Mouse (Mus musculus): ENCODE data around the gene Necab2. TPM values are rescaled to one million over a fixed set of nuclear protein-coding genes. Genes with fewer than 3 reads are reported as not detected.

Gene Necab2
- 2.3 and 3.3 TPM in 2 replicates for polyA plus RNA-seq (2015; fragmentation: Nextera tagmentation; extraction: Ambion mirVana)

DNA sequence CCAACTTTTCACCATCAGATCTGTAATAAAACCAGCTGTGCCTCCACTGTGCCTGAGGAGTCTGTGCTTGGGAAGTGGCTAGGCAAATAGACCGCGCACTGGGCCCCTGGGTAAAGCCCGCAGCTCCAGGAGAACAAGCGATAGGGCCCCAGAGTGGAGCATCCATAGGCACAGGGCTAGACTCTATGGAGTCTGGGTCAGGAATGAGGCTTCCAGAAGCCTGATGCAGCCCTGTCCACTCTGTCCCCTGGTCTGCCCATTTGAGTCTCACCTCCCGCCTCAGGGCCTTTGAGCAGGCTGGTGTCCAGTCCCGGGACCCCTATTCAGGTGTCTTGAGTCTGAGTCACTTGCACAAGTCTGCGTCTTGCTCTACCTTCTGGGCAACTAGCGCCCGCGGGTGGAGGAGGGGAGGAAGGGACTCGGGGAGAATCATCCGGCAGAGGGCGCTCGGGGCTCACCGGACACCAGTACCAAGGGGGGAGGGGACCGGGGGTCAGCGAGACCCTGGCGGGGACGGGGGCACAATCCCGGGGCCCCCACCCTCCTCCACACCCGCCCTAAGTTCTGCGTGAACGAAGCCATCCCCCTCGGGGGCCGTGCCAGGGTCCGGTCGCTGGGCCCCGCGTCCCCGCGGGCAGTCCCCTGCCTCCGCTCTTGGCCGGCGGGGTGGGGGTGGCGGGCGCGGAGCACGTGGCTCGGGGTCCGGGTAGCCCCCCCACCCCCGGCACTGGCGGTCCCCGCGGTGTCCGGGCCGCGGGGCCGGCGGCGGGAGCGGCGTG lies at the start of gene Necab2:
Gene Necab2 (plus strand): TSS at position 509 of the 779 bp plus-strand sequence.
- Histone ChIP-seq H3K4me1 (peaks cover 18% of the 10 kb centered on the region), H3K27me3 (peaks cover 44% of the 10 kb centered on the region), H3K27ac (no peak within 1 kb of the TSS), H3K9ac (peak within 1 kb of the TSS; percentile 71), H3K4me2 (peak within 1 kb of the TSS; percentile 98), H3K9me3 (replicated peaks) (no peaks in the 10 kb centered on the region), H3K4me3 (replicated peaks) (peak within 1 kb of the TSS; percentile 69), H3K36me3 (no peaks in the 10 kb centered on the region)
- ATAC-seq (replicated peaks; ENCODE audit: low FRiP score): peak; percentile 53
- WGBS: 3% methylated on average over 39 of the region's 52 CpGs

DNA sequence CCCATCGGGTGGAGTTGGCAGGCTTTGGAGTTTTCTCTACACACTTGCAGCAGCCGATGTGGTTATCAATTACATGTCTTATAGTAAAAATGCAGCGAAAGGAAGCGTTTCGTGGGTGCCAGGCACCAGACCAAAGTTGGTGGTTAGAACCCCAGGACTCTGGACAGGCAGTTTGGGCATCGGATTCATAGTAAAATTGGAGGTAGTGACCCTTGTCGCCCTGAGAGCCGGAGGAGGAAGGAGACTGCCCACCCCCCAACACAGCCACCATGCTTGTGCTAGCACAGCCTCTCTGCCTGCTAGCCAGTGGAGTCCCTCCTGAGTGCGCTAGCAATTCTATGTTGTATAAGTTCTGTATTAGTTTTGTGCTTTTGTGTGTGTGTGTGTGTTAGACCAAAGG lies 48.0 kb upstream of the Necab2 start:
- 73% methylated on average over 9 of the region's 9 CpGs for WGBS
- Histone ChIP-seq H3K4me1 (peaks cover 25% of the 10 kb centered on the region), H3K4me2 (no peak overlapping the region), H3K27ac (no peak overlapping the region), H3K9ac (no peak overlapping the region), H3K9me3 (replicated peaks) (no peaks in the 10 kb centered on the region), H3K4me3 (replicated peaks) (no peak overlapping the region), H3K36me3 (0 out of 2 replicates have a peak, but pooled peaks cover 11% of the 10 kb centered on the region), H3K27me3 (no peaks in the 10 kb centered on the region)
- no peak for ATAC-seq (replicated peaks; ENCODE audit: low FRiP score)

- no peak overlapping the region for H3K4me3 ChIP-seq (replicated peaks)
- no peaks in the 10 kb centered on the region for H3K9me3 ChIP-seq (replicated peaks)
- no peak for ATAC-seq (replicated peaks; ENCODE audit: low FRiP score)
- 0 out of 2 replicates have a peak, but pooled peaks cover 11% of the 10 kb centered on the region for H3K36me3 ChIP-seq
- H3K27me3 ChIP-seq: no peaks in the 10 kb centered on the region
- H3K27ac ChIP-seq: no peak overlapping the region
- no peak overlapping the region for H3K9ac ChIP-seq
- H3K4me1 ChIP-seq: peaks cover 30% of the 10 kb centered on the region
- 71% methylated on average over 6 of the region's 6 CpGs for WGBS
- H3K4me2 ChIP-seq: no peak overlapping the region
Measured at GRCm38 (mm10) chr8:119399255-119399654, 47.3 kb upstream of the Necab2 start.

- no peak overlapping the region for H3K27ac ChIP-seq
- H3K4me2 ChIP-seq: no peak overlapping the region
- WGBS: 82% methylated on average over 9 of the region's 9 CpGs
- no peak overlapping the region for H3K4me3 ChIP-seq (replicated peaks)
- no peak overlapping the region for H3K9ac ChIP-seq
- H3K36me3 ChIP-seq: peaks cover 19% of the 10 kb centered on the region
- ATAC-seq (replicated peaks; ENCODE audit: low FRiP score): no peak
- H3K9me3 ChIP-seq (replicated peaks): no peaks in the 10 kb centered on the region
- H3K4me1 ChIP-seq: peaks cover 29% of the 10 kb centered on the region
- no peaks in the 10 kb centered on the region for H3K27me3 ChIP-seq
Measured at GRCm38 (mm10) chr8:119400122-119400671, 46.3 kb upstream of the Necab2 start.

DNA sequence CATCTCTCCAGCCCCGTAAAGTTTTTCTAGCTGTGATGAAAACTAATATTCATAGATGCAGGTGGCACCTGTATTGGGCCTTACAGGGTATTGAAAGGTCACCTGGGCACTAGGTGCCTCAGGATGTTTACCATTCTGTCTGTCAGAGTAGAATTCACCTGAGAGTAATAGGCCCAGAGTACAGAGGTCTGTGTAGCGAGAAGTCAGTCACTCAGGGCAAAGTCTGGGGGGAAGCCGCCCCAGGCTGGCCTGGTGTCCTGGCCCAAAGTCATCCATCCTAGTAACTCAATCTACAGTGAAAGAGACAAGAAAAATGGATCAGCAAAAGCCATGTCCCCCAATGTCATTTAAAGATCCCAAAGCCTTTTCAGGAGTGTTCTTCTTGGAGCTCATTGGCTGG lies 45.6 kb upstream of the Necab2 start:
- Histone ChIP-seq H3K4me3 (replicated peaks) (no peak overlapping the region), H3K4me2 (no peak overlapping the region), H3K27me3 (no peaks in the 10 kb centered on the region), H3K36me3 (peaks cover 22% of the 10 kb centered on the region), H3K27ac (no peak overlapping the region), H3K4me1 (peaks cover 22% of the 10 kb centered on the region), H3K9me3 (replicated peaks) (no peaks in the 10 kb centered on the region), H3K9ac (no peak overlapping the region)
- ATAC-seq (replicated peaks; ENCODE audit: low FRiP score): no peak
- 85% methylated on average over 3 of the region's 3 CpGs for WGBS

GRCm38 (mm10) chr8:119403912-119404311 lies 42.6 kb upstream of the Necab2 start:
- H3K9ac ChIP-seq: no peak overlapping the region
- no peak overlapping the region for H3K4me2 ChIP-seq
- 0 out of 2 replicates have a peak overlapping the region, but pooled peaks have one; percentile 27 for H3K27ac ChIP-seq
- H3K4me1 ChIP-seq: peaks cover 11% of the 10 kb centered on the region; the same call in 1 of the 2 replicates
- H3K4me3 ChIP-seq (replicated peaks): no peak overlapping the region
- H3K27me3 ChIP-seq: no peaks in the 10 kb centered on the region
- peaks cover 44% of the 10 kb centered on the region for H3K36me3 ChIP-seq
- WGBS: 44% methylated on average over 10 of the region's 10 CpGs
- ATAC-seq (replicated peaks; ENCODE audit: low FRiP score): peak; percentile 82
- H3K9me3 ChIP-seq (replicated peaks): no peaks in the 10 kb centered on the region

DNA sequence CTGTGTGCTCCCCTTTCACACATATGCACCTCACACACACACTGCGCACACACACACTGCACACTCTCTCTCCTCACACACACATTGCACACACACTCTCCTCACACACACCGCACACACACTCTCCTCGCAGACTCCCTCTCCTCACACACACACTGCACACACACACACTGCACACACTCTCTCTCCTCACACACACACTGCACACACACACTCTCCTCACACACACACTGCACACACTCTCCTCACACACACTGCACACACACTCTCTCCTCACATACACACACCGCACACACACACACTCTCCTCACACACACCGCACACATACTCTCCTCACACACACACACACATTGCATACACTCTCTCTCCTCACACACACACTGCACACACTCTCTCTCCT lies 41.9 kb upstream of the Necab2 start:
- Histone ChIP-seq H3K27ac (no peak overlapping the region), H3K36me3 (peaks cover 51% of the 10 kb centered on the region), H3K4me3 (replicated peaks) (no peak overlapping the region), H3K27me3 (no peaks in the 10 kb centered on the region), H3K9me3 (replicated peaks) (no peaks in the 10 kb centered on the region), H3K9ac (no peak overlapping the region), H3K4me1 (peaks cover 11% of the 10 kb centered on the region; the same call in 1 of the 2 replicates), H3K4me2 (no peak overlapping the region)
- ATAC-seq (replicated peaks; ENCODE audit: low FRiP score): no peak
- 92% methylated on average over 5 of the region's 5 CpGs for WGBS

DNA sequence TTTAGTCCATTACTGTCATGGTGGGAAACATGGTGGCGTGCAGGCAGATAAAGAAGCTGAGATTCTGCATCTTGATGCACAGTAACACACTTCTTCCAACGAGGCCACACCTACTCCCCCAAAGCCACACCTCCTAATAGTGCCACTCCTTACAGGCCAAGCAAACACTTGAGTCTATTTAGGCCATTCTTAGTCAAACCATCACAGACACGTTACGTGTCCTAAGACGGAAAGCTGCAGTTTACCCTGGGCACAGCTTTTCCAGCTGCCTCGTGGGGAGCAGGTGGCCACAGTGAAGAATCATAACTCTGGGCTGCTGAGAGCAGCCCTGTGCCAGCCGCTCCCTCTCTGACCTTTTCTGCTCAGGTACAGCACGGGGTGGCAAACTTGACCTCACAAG lies 38.2 kb upstream of the Necab2 start:
- no peak overlapping the region for H3K4me2 ChIP-seq
- H3K36me3 ChIP-seq: peaks cover 63% of the 10 kb centered on the region
- no peaks in the 10 kb centered on the region for H3K9me3 ChIP-seq (replicated peaks)
- no peak overlapping the region for H3K27ac ChIP-seq
- no peak for ATAC-seq (replicated peaks; ENCODE audit: low FRiP score)
- no peak overlapping the region for H3K9ac ChIP-seq
- H3K27me3 ChIP-seq: no peaks in the 10 kb centered on the region
- H3K4me3 ChIP-seq (replicated peaks): no peak overlapping the region
- 90% methylated on average over 8 of the region's 8 CpGs for WGBS
- H3K4me1 ChIP-seq: peaks cover 13% of the 10 kb centered on the region

DNA sequence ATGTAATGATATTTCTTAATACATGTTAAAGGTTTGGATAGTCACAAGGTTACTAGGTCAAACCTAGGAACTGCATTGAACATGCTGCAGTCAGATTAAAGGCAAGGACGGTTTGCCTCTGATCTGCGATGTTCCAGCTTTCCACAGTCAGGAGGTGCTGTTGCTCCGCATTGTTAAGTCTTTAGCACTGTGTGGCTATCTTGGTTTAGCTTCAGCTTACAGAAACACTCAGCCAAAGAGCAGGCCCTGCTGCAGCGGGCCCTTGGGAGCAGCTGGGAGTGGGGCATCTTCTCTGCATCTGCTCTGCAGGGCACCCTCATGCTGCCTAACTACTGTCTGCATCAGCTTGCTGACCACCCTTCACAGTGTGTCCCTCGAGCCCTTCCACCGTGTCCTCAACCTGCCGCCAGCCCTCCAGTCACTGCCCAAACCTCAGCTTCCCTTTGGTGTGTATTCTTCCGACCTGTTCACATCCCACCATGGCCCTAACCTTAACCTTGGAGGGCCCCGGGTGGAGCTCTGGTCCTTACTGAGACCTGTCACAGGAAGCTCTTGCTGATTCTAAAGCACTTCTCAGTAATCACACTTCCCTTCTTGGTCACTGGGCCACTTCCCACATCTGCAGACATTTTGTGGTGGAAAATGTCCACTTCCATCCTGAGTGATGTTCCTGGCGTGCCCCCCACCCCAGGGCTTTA lies 34.3 kb upstream of the Necab2 start:
- Histone ChIP-seq H3K36me3 (peaks cover 44% of the 10 kb centered on the region), H3K4me3 (replicated peaks) (no peak overlapping the region), H3K27me3 (peaks cover 12% of the 10 kb centered on the region; the same call in 1 of the 2 replicates), H3K27ac (no peak overlapping the region), H3K9ac (no peak overlapping the region), H3K4me1 (peaks cover 11% of the 10 kb centered on the region), H3K9me3 (replicated peaks) (no peaks in the 10 kb centered on the region), H3K4me2 (no peak overlapping the region)
- 60% methylated on average over 10 of the region's 10 CpGs for WGBS
- ATAC-seq (replicated peaks; ENCODE audit: low FRiP score): no peak

GRCm38 (mm10) chr8:119412735-119413498 lies 33.6 kb upstream of the Necab2 start:
- Histone ChIP-seq H3K4me1 (peaks cover 11% of the 10 kb centered on the region), H3K4me2 (peak overlapping the region; percentile 57), H3K36me3 (peaks cover 37% of the 10 kb centered on the region), H3K4me3 (replicated peaks) (peak overlapping the region; percentile 26), H3K9ac (peak overlapping the region; percentile 37; the same call in 1 of the 2 replicates), H3K27me3 (peaks cover 12% of the 10 kb centered on the region; the same call in 1 of the 2 replicates), H3K27ac (no peak overlapping the region), H3K9me3 (replicated peaks) (no peaks in the 10 kb centered on the region)
- 11% methylated on average over 18 of the region's 18 CpGs for WGBS
- peak; percentile 70 for ATAC-seq (replicated peaks; ENCODE audit: low FRiP score)

GRCm38 (mm10) chr8:119413605-119414004 lies 32.9 kb upstream of the Necab2 start:
- peaks cover 11% of the 10 kb centered on the region for H3K4me1 ChIP-seq
- peaks cover 12% of the 10 kb centered on the region; the same call in 1 of the 2 replicates for H3K27me3 ChIP-seq
- no peak overlapping the region for H3K27ac ChIP-seq
- peaks cover 30% of the 10 kb centered on the region for H3K36me3 ChIP-seq
- H3K4me3 ChIP-seq (replicated peaks): no peak overlapping the region
- WGBS: 79% methylated on average over 10 of the region's 10 CpGs
- no peak overlapping the region for H3K9ac ChIP-seq
- ATAC-seq (replicated peaks; ENCODE audit: low FRiP score): no peak
- no peak overlapping the region for H3K4me2 ChIP-seq
- H3K9me3 ChIP-seq (replicated peaks): no peaks in the 10 kb centered on the region

Data from kidney, embryonic 15.5 days (tissue).